Mouse (Mus musculus) v-Abl transformed pro-B cells (cell line): ENCODE measurements around the gene Polr3h.

ENCODE experiments used
- in situ Hi-C, 2 experiments: fragments of 400-800 bp; cut with MboI; formaldehyde crosslinking; loops; one replicate each; pipeline ENCODE4 v1.15.1; 2025; ENCODE audit not compliant: unreplicated experiment in 2 of 2

The Polr3h gene

DNA sequence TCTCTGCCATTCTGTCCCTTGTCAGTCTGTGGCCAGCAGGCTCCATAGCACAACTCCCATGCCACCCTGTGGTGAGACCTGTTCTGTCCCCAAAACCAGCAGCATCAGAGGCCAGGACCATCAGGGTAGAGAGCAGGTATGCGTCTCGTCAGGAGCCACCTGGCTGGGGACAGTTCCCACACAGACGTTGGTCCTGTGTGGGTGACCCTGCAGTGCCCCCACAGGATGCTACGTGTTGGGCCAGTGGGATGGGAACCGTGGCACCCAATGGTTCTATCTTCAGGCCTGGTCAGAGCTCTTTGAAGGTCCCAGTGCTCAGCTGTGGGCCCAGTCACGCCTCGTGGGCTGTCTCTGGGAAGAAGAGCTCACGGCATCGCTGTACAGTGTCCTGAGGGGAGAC lies 25.1 kb upstream of the Polr3h start:
- in situ Hi-C loops, result loop anchor here (5.0 to 10.0 kb wide), 3 partner anchors 104 to 284 kb away; partner anchors contain the start of gene 4930407I10Rik (in 1 of the 2)

DNA sequence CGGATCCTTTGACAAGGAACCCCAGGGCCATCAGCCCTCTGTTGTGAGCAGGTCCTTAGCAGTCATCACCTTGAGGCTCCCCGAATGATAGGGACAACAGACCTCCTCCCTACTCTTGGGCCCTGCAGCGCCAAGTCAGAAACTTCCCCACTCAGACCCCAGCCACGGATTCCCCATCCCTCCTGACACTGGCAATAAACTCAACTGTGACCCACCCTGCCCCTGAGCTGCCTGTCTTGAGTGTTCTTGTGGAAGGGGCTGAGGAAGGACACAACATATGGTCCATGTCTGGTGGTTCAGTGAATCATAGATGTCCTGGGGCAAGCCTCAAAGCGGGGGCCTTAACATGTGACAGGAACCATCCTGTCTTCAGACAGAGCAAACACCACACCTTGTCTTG lies 24.7 kb upstream of the Polr3h start:
- in situ Hi-C loops, result loop anchor here (5.0 to 10.0 kb wide), 3 partner anchors 104 to 284 kb away; partner anchors contain the start of gene 4930407I10Rik (in 1 of the 2)

DNA sequence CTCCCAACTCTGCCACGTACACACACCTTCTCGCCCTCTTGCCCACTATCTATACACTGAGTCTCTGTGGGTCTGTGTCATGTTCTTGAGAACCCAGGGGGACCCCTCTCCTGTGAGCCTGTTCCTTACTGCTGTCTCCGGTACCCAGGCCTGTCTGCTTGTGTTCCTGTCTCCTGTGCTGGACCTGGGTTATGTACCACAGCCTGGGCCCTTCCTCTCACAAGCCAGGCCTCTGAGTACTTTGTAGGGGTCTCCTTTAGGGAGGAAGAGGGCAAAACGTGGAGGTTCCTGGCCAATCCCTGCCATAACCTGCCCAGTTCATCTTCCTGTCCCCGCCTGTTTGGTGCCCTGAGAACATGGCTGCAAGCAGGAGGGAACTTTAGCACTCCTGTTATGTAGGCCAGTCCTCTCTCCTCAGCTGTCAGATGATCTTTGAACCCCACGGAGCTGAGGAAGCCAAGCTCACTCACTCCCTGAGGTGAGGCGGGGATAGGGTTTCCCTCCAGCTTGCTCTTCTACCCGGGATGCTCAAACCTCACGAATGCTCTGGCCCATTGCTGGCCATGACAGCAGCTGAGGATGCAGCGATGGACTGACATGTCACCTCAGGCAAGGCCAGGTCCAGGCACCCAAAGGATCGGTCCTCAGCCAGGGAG lies 23.6 kb upstream of the Polr3h start:
- in situ Hi-C loops, result loop anchor here (5.0 to 10.0 kb wide), 3 partner anchors 105 to 285 kb away; partner anchors contain the start of gene 4930407I10Rik (in 1 of the 2)

DNA sequence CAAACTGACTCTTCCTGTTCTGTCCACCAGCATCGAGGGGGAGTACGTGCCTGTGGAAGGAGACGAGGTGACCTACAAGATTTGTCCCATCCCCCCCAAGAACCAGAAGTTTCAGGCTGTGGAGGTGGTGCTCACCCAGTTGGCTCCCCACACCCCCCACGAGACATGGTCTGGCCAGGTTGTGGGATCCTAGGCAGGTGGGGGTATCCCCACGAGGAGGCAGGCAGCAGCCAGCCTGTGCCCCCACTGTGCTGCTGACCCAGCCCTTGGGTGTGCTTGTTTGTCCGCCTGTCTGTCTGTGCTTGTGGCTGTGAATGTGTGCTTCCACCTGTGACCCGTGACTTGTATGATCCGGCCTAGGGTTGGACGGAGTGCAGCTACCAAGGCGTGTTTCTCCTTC lies 23.0 kb upstream of the Polr3h start:
- in situ Hi-C loops, result no loop called here

DNA sequence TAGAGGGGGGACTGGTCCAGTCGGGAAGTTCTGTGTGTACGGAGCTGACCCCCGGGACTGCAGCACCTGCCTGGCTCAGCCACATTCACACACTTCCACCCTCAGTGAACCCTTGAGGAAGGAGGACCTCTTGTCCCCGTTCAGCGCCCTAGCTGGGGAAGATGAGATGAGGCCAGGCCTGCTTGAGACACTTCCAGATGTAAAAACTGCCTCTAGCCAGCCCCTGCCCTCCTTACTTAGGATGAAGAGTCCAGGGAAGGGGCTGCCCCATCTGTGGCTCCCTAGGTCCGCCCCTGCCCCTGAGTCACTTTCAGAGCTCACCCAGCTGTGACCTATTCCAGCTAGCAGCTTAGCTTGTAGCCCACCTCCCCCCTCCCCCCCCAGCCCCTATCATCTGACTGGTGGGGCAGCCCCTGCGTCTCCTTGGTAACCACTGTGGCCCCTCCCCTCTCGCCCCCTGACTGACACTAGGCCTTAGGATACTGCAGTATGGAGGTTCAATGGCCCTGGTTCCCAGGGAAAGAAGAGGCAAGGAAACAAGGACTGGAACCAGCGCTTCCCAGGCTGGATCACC lies 17.2 kb upstream of the Polr3h start:
- in situ Hi-C loops, result no loop called here

DNA sequence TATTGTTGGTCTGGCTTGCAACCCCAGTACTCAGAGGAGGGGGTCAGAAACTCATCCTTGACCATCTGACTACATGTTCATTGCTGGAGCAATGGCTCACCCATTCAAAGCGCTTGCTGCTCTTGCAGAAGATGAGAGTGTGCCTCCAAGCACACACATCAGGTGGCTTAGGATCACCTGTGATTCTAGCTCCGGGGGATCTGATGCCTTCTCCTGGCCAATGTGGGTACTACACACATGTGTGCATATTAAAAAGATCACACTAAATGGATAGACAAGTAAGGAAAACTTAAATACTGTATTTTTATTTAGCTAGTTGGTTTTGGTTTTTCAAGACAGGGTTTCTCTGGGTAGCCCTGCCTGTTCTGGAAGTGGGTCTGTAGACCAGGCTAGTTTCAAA lies 15.0 kb upstream of the Polr3h start:
- in situ Hi-C loops, result no loop called here

DNA sequence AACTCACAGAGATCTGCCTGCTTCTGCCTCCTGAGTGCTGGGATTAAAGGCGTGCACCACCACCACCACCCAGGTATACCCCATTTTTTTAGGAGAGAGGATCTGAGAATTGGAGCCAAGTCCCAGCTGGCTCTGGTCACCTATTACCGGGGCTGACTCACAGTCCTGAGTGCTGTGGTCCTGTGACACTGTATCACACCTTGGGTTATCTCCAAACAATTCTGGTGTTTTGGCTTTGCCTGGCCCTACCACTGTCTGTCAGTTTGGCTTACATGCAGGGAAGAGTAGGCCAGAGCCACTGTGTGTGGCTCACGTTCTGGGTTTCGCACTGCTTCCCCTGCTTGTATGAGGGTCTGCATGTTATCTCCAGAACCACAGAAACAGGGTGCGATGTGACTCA lies 14.2 kb upstream of the Polr3h start:
- in situ Hi-C loops, result no loop called here

DNA sequence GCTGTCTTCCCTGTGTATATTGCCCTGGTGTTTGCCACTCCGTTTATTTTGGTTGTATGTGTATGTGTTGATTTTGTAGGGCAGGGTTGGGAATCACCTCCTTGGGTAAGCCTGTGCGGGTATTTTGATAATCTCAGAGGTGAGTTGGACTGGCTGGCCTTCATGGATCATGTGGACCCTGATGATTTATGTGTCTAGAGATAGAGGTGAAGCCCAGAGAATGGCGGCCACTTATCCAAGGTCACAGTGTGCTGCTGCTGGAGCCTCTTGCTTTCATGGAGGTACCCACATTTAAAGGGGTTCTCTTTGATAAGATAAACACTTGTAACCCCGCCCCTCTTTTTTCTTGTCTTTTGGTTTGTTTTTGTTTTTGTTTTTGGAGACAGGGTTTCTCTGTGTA lies 13.7 kb upstream of the Polr3h start:
- in situ Hi-C loops, result no loop called here

DNA sequence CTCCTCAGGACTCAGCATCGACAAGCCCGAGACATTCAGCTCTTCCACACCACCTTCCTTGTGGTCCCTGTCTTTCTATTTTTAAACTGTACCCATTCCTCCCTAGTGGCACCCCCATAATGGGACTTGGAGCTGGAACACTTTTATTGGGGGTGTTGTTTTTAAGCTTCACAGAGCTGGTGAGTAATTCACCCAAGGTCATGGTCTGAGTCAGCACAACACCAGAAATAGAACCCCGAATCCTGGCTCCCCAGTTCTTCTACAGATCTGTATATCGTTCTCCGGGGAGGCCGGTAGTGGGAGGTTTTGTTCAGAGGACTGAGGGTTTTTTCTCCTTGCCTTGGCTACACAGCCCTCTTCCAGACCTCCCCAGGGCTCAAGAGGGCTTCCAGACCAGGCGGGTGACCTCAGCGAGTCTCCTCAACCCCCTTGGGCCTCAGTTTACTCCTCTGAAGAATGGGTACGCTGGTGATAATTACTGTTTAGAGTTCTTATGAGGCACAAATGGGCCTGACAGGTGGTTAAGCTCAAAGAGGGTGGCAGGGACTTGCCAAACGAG lies 13.2 kb upstream of the Polr3h start:
- in situ Hi-C loops, result no loop called here

DNA sequence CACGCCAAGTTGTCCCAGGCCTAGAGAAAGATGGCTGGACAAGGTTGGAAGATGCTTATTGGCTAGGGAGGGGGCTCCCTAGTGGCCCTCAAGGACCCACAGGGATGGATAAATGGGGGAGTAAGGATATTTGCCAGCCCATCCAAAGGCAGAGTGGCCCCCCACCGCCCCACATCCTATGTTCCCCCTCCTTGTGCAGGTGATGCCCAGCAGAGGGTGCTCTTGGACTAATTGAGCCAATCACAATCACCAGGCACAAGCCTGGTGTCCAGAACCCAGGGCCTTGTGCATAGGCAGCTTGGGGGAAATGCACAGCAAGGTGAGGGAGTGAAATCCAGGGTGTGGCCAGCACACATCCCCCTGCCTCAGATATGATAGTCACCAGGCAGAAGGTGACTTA lies 12.2 kb upstream of the Polr3h start:
- in situ Hi-C loops, result no loop called here

DNA sequence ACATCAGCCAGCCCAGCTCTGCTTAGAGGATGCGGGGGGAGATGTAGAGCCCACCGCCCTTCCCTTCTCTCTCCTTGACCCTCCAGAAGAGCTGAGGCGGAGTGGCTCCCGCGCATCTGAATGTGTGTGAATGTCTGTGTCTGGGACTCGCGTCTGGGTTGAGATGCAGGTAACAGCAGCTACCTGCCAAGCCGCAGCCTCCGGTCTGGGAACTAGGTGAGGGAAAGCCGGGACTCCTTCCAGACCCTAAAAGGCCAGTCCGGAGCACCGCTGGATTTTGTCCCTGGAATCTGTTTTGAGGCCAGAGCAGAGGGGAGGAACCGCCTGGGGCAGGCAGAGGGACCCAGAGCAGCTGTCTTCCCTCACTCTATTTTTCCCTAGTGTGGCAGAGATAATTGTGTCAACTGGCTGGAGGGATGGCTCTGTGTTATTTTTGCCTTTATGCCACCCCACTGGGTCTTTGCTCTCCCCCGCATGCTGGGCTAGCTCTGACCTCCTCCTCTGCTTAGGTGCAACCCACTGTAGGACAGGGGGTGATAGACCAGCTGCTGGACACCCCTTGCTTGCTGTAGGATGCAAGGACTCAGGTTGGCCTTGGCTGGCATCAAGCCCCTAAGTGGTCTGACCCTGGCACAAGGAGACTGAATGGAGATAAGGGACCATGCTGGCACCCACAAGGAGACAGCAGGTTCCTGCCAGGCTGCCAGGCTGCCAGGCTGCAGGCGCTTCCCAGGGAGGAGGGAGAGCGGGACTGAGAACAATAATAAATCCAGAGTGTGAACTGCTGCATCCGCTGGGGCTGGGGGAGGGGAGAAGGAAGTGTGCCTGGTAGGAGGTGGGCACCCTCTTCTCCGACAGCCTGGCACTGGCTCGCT lies 11.3 kb upstream of the Polr3h start:
- in situ Hi-C loops, result no loop called here

DNA sequence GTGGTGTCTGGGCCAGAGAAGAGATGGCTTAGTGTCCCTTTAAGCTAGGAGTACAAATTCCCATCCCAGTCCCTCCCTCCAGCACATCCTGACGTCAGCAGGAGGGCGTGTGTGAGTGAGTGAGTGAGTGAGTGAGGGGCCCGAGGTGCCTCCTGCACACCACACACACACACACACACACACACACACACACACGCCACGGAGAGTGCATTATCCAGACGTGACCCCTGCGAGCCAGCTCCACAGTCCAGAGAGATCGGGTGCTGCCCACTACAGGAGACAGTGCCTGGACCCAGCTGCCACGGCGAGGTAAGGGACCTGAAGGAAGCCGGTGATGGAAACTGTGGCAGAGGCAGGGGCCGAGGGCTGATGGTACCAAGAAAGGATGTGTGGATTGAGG lies 10.6 kb upstream of the Polr3h start, which contains the start of gene Csdc2:
TSS of gene Csdc2 (plus strand) at position 81 of the 400 bp plus-strand sequence.
- in situ Hi-C loops, result no loop called here

DNA sequence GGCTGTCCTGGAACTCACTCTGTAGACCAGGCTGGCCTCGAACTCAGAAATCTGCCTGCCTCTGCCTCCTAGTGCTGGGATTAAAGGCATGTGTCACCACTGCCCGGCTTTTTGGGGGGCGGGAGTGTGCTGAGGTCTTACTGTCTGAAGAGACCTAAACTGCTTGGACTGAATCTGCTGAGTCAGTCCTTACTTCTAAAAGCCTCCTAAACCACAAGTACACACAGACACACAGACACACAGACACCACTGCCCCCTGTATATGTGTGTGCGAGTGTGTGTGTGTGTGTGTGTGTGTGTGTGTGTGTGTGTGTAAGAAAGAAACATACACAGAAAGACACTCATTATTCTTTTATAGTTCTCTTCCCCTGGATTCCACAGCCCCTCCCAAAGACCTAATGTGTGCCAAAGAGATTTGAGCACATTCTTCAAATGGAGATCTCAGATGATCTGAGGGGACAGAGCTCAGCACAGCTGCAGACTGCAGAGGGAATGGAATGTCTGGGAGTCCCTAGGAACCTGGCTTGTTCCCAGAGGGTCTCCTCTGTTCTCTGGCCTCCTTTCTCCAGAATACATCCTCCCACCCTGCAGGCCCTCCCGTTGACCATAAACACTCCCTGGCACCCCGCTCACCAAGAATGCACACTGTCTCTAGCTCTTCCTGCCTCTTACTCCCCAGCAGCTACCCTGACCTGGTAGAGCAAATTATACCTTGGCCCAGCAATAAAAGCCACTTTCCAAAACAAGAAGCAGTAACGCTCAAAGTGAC lies 10.0 kb upstream of the Polr3h start:
- in situ Hi-C loops, result no loop called here

DNA sequence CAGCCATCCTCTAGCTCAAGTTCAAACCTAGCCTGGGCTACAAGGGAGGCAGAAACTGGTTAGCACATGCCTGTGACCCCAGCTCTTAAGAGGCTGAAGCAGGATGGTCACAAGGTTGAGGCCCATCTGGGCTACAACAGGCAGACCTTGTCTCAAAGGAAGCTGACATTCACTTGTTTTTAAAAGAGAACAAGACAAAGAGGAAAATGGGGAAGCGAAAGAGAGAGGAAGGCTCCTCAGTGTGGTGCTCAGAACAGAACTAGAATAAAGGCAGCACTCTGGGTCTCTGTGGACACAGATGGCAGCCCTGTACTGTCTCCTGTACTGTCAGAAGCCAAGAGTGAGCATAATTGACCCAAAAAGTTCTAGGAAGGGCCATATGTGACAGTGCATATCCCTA lies 7.9 kb upstream of the Polr3h start:
- in situ Hi-C loops, result no loop called here

DNA sequence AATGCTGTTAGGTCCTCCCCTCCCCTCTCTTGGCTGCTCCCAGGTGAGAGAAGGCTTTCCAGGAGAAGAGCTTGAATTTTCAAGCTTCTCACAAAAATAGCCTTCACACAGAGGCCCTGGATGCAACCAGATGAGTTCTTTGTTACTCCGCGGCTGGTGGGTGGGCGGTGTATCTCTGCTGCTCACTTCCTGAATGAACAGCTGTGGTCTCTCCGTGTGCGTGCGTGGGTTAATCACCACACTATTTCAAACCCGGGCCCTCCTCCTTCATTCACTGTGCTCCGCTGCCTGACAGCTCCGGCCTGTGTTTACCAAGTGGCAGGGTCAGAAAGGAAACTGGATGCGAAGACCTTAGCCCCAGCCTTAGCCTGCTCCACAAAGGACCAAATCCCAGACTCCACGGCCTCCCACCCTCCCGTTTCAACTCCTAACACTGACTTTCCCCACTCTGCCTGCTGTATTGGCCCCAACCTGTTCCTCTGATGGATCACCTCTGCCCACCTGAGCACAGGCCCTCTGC lies 7.0 kb upstream of the Polr3h start:
- in situ Hi-C loops, result no loop called here

DNA sequence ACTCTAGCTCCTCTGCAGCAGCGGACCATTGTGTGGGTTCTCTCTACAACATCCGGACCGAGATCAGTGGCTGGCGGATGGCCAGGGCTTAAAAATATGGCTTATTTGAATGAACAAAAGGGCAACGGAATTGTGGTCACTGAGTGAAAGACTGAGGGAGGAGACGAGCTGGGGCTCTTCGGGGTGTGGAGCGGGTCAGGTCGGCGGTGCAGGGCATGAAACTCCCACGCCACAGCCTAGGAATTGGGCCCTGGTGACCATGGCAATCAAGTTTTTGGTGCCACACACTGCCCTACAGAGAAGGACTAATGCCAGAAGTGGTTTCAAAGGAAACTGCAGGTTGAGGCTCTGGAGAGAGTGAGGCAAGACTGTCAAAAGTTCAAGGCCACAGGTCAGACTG lies 2.2 kb upstream of the Polr3h start:
- in situ Hi-C loops, result no loop called here

DNA sequence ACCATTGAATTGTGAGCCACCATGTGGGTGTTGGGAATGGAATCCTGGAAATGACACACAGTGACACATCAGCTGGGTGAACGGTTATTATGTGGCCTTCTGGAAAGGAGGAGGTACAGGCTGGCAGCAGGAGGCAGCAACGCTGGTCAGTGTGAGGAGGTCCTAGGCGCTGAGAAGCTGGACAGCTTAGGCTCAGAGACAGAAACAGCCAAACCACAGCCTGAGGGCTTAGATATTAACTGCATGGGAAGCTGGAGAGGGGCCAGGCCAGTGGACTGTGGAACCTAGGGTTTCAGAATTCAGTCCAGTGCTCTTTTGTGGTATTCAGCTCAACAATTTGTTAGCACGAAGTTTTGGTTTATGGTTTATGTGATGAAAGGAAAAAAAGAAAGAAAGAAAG lies 1.7 kb upstream of the Polr3h start:
- in situ Hi-C loops, result no loop called here

DNA sequence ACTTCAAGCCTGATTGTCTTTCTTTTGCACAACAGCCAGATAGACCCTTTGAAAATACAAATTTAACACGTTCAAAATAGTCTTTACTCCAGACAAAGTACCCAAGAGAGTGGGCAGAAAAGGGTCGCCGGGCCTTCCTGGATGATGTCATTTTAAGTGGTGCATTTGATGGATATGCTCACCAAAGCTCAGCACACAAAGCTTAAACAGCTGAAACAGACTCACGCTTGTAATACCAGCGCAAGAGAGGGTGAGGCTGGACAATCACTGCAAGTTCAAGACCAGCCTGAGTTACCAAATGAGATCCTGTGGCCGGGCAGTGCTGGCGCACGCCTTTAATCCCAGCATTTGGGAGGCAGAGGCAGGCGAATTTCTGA lies 394 bp upstream of the Polr3h start:
- in situ Hi-C loops, result no loop called here

DNA sequence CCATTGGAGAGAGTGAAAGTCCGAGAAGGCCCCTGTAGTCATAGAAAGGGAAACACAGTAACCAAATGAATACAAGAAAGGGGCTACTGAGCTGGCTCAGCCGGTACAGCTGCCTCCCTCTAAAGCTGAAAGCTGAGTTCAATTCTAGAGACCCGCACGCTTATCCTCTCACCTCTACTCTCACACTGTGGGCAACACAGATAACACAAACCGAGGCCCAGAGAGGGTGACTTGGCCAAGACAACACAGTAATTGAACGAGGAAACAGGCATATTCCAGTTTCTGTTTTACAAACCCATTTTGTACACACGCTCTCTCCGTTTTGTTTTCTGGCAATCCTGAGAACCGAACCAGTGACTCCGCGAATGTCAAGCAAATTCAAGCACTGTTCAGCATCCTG lies 1.1 kb downstream of the Polr3h start:
- in situ Hi-C loops, result no loop called here

DNA sequence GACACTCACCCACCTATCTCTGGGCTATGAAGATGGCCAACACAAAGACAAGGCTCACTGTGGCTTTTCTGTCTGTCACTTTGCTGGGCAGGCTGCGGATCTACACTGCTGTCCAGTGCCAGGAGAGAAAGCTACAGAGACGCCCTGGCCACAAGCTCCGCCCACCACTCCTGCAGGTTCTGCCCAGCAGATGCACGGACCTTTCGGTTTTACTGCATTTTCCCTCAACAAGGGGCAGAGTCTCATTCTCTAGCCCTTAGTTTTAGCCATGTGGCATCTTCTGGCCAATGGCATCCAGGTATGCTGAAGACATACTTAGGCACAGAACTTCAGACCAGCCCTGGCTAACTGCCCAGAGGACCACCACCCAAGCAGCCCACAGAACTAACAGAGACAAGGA lies 4.8 kb downstream of the Polr3h start:
- in situ Hi-C loops, result no loop called here
